Mouse (Mus musculus) limb, embryonic 10.5 days (tissue): Measurements from ENCODE around the gene 2810408A11Rik. TPM values are rescaled to one million over a fixed set of nuclear protein-coding genes. Genes with fewer than 3 reads are reported as not detected.

Experiments
- DNase-seq: peaks from one replicate; pipeline ENCODE4 v3.0.0-alpha.2; 2017; ENCODE audit warnings: low spot score
- H3K27ac ChIP-seq: fragments of 300-500 bp; sonication (generic); 2 replicates; pipeline ENCODE4 v1.5.1; 2016; ENCODE audit warnings: mild to moderate bottlenecking
- H3K27me3 ChIP-seq: fragments of 300-500 bp; sonication (generic); 2 replicates; pipeline ENCODE4 v1.6.1; 2016; ENCODE audit warnings: low read depth, mild to moderate bottlenecking; ENCODE audit not compliant: poor library complexity, severe bottlenecking
- H3K36me3 ChIP-seq: fragments of 300-500 bp; sonication (generic); 2 replicates; pipeline ENCODE4 v1.6.1; 2016; ENCODE audit warnings: mild to moderate bottlenecking, moderate library complexity
- H3K4me1 ChIP-seq: fragments of 300-500 bp; sonication (generic); 2 replicates; pipeline ENCODE4 v1.6.1; 2016
- H3K4me3 ChIP-seq: fragments of 300-500 bp; sonication (generic); 2 replicates; pipeline ENCODE4 v1.5.1; 2016; ENCODE audit warnings: mild to moderate bottlenecking, moderate library complexity
- H3K9me3 ChIP-seq: fragments of 300-500 bp; sonication (generic); replicated peaks from 2 replicates; pipeline ENCODE4 v1.6.1; 2016; ENCODE audit warnings: mild to moderate bottlenecking
- WGBS: fragments of 180-500 bp; shearing (Covaris S2); methylation state at CpG from one replicate; pipeline ENCODE4 v1.1.7; 2016; 5-methylcytosine and 5-hydroxymethylcytosine counted together
- polyA plus RNA-seq: library from polyadenylated mRNA; unstranded; fragments of >200 nt; fragmentation: Nextera tagmentation; extraction: Ambion mirVana; gene quantifications from 2 replicates; pipeline ENCODE4 v1.2.1, GENCODE M21; 2016

The 2810408A11Rik gene
- polyA plus RNA-seq, 1 experiment from 2014 or later = 25.8 TPM

- Histone ChIP-seq H3K36me3 (peaks cover 51% of the 10 kb centered on the region), H3K27me3 (no peaks in the 10 kb centered on the region), H3K4me3 (peak overlapping the region; percentile 91), H3K9me3 (no peaks in the 10 kb centered on the region), H3K4me1 (peaks cover 45% of the 10 kb centered on the region), H3K27ac (peak overlapping the region; percentile 99)
- DNase-seq = peak; percentile 96
- under 1% methylated on average over 42 of the region's 42 CpGs for WGBS
Observed at GRCm38 (mm10) chr11:69901406-69901846, 639 bp upstream of the 2810408A11Rik start.

GRCm38 (mm10) chr11:69899870-69900269 lies 917 bp downstream of the 2810408A11Rik start:
- 24% methylated on average over 4 of the region's 4 CpGs for WGBS
- DNase-seq = no peak
- Histone ChIP-seq H3K36me3 (peaks cover 35% of the 10 kb centered on the region), H3K9me3 (no peaks in the 10 kb centered on the region), H3K4me3 (peak overlapping the region; percentile 91), H3K27me3 (no peaks in the 10 kb centered on the region), H3K4me1 (peaks cover 50% of the 10 kb centered on the region), H3K27ac (peak overlapping the region; percentile 99)

- H3K36me3 ChIP-seq = peaks cover 14% of the 10 kb centered on the region
- no peaks in the 10 kb centered on the region for H3K9me3 ChIP-seq
- no peak for DNase-seq
- H3K27ac ChIP-seq = peak within 1 kb of the TSS; percentile 2; the same call in 1 of the 2 replicates
- H3K4me3 ChIP-seq = no peak within 1 kb of the TSS
- peaks cover 36% of the 10 kb centered on the region for H3K4me1 ChIP-seq
- 75% methylated on average over 4 of the region's 4 CpGs for WGBS
- H3K27me3 ChIP-seq = no peaks in the 10 kb centered on the region
Observed at GRCm38 (mm10) chr11:69895291-69895690, 5.5 kb downstream of the 2810408A11Rik start, which contains the start of gene Acap1. Gene Acap1 (minus strand): TSS chr11:69895539.

GRCm38 (mm10) chr11:69894671-69895070 lies 6.1 kb downstream of the 2810408A11Rik start:
- H3K9me3 ChIP-seq = no peaks in the 10 kb centered on the region
- peaks cover 14% of the 10 kb centered on the region for H3K36me3 ChIP-seq
- H3K4me1 ChIP-seq = peaks cover 34% of the 10 kb centered on the region
- no peak for DNase-seq
- no peak overlapping the region for H3K27ac ChIP-seq
- H3K4me3 ChIP-seq = no peak overlapping the region
- WGBS = 84% methylated on average over 5 of the region's 5 CpGs
- no peaks in the 10 kb centered on the region for H3K27me3 ChIP-seq

GRCm38 (mm10) chr11:69891482-69891881 lies 9.3 kb downstream of the 2810408A11Rik start:
- no peak overlapping the region for H3K27ac ChIP-seq
- no peaks in the 10 kb centered on the region for H3K9me3 ChIP-seq
- H3K4me1 ChIP-seq = peaks cover 19% of the 10 kb centered on the region
- WGBS = 82% methylated on average over 4 of the region's 4 CpGs
- H3K36me3 ChIP-seq = no peaks in the 10 kb centered on the region
- H3K4me3 ChIP-seq = no peak overlapping the region
- DNase-seq = no peak
- no peaks in the 10 kb centered on the region for H3K27me3 ChIP-seq

- H3K4me3 ChIP-seq = no peak overlapping the region
- H3K27me3 ChIP-seq = no peaks in the 10 kb centered on the region
- no peak overlapping the region for H3K27ac ChIP-seq
- 76% methylated on average over 8 of the region's 8 CpGs for WGBS
- no peak for DNase-seq
- no peaks in the 10 kb centered on the region for H3K36me3 ChIP-seq
- H3K9me3 ChIP-seq = no peaks in the 10 kb centered on the region
- peaks cover 13% of the 10 kb centered on the region for H3K4me1 ChIP-seq
Observed at GRCm38 (mm10) chr11:69886907-69887635, 13.7 kb downstream of the 2810408A11Rik start.

- Histone ChIP-seq H3K4me1 (peaks cover 28% of the 10 kb centered on the region), H3K36me3 (no peaks in the 10 kb centered on the region), H3K27me3 (no peaks in the 10 kb centered on the region), H3K27ac (0 out of 2 replicates have a peak overlapping the region, but pooled peaks have one; percentile 27), H3K4me3 (no peak overlapping the region), H3K9me3 (no peaks in the 10 kb centered on the region)
- WGBS = 81% methylated on average over 8 of the region's 8 CpGs
- DNase-seq = no peak
Observed at GRCm38 (mm10) chr11:69884663-69885062, 16.1 kb downstream of the 2810408A11Rik start.

GRCm38 (mm10) chr11:69884240-69884639 lies 16.5 kb downstream of the 2810408A11Rik start:
- H3K27ac ChIP-seq = 0 out of 2 replicates have a peak overlapping the region, but pooled peaks have one; percentile 27
- DNase-seq = no peak
- H3K27me3 ChIP-seq = no peaks in the 10 kb centered on the region
- 83% methylated on average over 9 of the region's 9 CpGs for WGBS
- no peaks in the 10 kb centered on the region for H3K36me3 ChIP-seq
- H3K4me1 ChIP-seq = peaks cover 32% of the 10 kb centered on the region
- H3K9me3 ChIP-seq = no peaks in the 10 kb centered on the region
- H3K4me3 ChIP-seq = no peak overlapping the region

- no peak overlapping the region for H3K4me3 ChIP-seq
- DNase-seq = no peak
- 92% methylated on average over 8 of the region's 8 CpGs for WGBS
- H3K4me1 ChIP-seq = peaks cover 36% of the 10 kb centered on the region
- no peak overlapping the region for H3K27ac ChIP-seq
- no peaks in the 10 kb centered on the region for H3K9me3 ChIP-seq
- no peaks in the 10 kb centered on the region for H3K36me3 ChIP-seq
- no peaks in the 10 kb centered on the region for H3K27me3 ChIP-seq
Observed at GRCm38 (mm10) chr11:69883527-69884151, 17.1 kb downstream of the 2810408A11Rik start.

GRCm38 (mm10) chr11:69883066-69883465 lies 17.7 kb downstream of the 2810408A11Rik start:
- Histone ChIP-seq H3K36me3 (no peaks in the 10 kb centered on the region), H3K4me1 (peaks cover 42% of the 10 kb centered on the region), H3K9me3 (no peaks in the 10 kb centered on the region), H3K27ac (no peak overlapping the region), H3K4me3 (no peak overlapping the region), H3K27me3 (no peaks in the 10 kb centered on the region)
- no peak for DNase-seq
- 64% methylated on average over 4 of the region's 4 CpGs for WGBS

GRCm38 (mm10) chr11:69881787-69882670 lies 18.8 kb downstream of the 2810408A11Rik start:
- peak overlapping the region; percentile 58 for H3K4me3 ChIP-seq
- H3K36me3 ChIP-seq = no peaks in the 10 kb centered on the region
- H3K9me3 ChIP-seq = no peaks in the 10 kb centered on the region
- H3K27me3 ChIP-seq = no peaks in the 10 kb centered on the region
- peaks cover 43% of the 10 kb centered on the region for H3K4me1 ChIP-seq
- H3K27ac ChIP-seq = peak overlapping the region; percentile 87
- WGBS = 65% methylated on average over 21 of the region's 21 CpGs
- DNase-seq = no peak

- H3K27ac ChIP-seq = peak within 1 kb of the TSS; percentile 87
- no peaks in the 10 kb centered on the region for H3K9me3 ChIP-seq
- no peaks in the 10 kb centered on the region for H3K36me3 ChIP-seq
- H3K4me3 ChIP-seq = peak within 1 kb of the TSS; percentile 58
- H3K4me1 ChIP-seq = peaks cover 52% of the 10 kb centered on the region
- WGBS = under 1% methylated on average over 46 of the region's 46 CpGs
- no peaks in the 10 kb centered on the region for H3K27me3 ChIP-seq
- DNase-seq = peak; percentile 89
Observed at GRCm38 (mm10) chr11:69880853-69881603, 19.8 kb downstream of the 2810408A11Rik start, which contains the start of gene Kctd11. Gene Kctd11 (minus strand): TSS chr11:69881406.
